Mouse (Mus musculus) brain, embryonic 14.5 days (tissue): ENCODE data around the gene Col23a1.
A peak's percentile ranks its signal among the peaks of the same experiment; 100 is the strongest.

ENCODE experiments used
- CTCF ChIP-seq: fragments of 200-500 bp; IDR thresholded peaks from 2 replicates; pipeline ENCODE4 v1.5.1; 2012; ENCODE audit warnings: inconsistent platforms, mild to moderate bottlenecking, moderate library complexity, borderline replicate concordance; ENCODE audit not compliant: insufficient read depth, insufficient read length; ENCODE audit errors: extremely low read depth
- POLR2A ChIP-seq: fragments of 200-500 bp; IDR thresholded peaks from 2 replicates; pipeline ENCODE4 v1.6.1; 2012; ENCODE audit warnings: mild to moderate bottlenecking, inconsistent platforms, borderline replicate concordance; ENCODE audit not compliant: poor library complexity, insufficient read depth, insufficient read length, severe bottlenecking; ENCODE audit errors: extremely low read depth

GRCm38 (mm10) chr11:51539759-51540282 lies 250.1 kb downstream of the Col23a1 start:
- peak; percentile 91 for TF ChIP-seq CTCF
- no peak for TF ChIP-seq POLR2A
